Mouse (Mus musculus): Measurements from ENCODE around the gene Trip6. TPM values are rescaled to one million over a fixed set of nuclear protein-coding genes. Genes with fewer than 3 reads are reported as not detected.

The Trip6 gene
- polyA plus RNA-seq (2015; fragmentation: Nextera tagmentation; extraction: Ambion mirVana), result 7.5 and 9.2 TPM in 2 replicates

- H3K36me3 ChIP-seq (replicated peaks; ENCODE audit: insufficient read depth, low read length), result peaks cover 15% of the 10 kb centered on the region
- ATAC-seq (peak; percentile 55), DNase-seq (peak; percentile 82)
- H3K9me3 ChIP-seq (ENCODE audit: low read length), result no peaks in the 10 kb centered on the region
- H3K27me3 ChIP-seq (ENCODE audit: insufficient read depth, low read length), result no peaks in the 10 kb centered on the region
- 40% methylated on average over 30 of the region's 30 CpGs for WGBS (ENCODE audit: insufficient replicate concordance)
- peaks cover 25% of the 10 kb centered on the region for H3K4me1 ChIP-seq (ENCODE audit: insufficient read depth)
- peak within 1 kb of the TSS; percentile 63 for H3K4me3 ChIP-seq (ENCODE audit: low read depth, low read length)
- H3K9ac ChIP-seq (replicated peaks), result peak within 1 kb of the TSS; percentile 76
- no peak for TF ChIP-seq CTCF (IDR thresholded peaks at IDR 0.05; ENCODE audit: low read depth)
- no peak for TF ChIP-seq EP300 (IDR thresholded peaks at IDR 0.05; ENCODE audit: low read depth)
- H3K4me2 ChIP-seq (ENCODE audit: low read depth, low read length), result peak within 1 kb of the TSS; percentile 88
- peak within 1 kb of the TSS; percentile 68 for H3K27ac ChIP-seq (ENCODE audit: low read depth)
Observed at GRCm38 (mm10) chr5:137314193-137315083, at the start of gene Trip6. Trip6 (minus strand) TSS chr5:137314404.

GRCm38 (mm10) chr5:137358382-137358781 is 44.2 kb upstream of the Trip6 start:
- H3K4me3 ChIP-seq (ENCODE audit: low read depth, low read length), result no peak overlapping the region
- TF ChIP-seq EP300 (IDR thresholded peaks at IDR 0.05; ENCODE audit: low read depth) (no peak), CTCF (IDR thresholded peaks at IDR 0.05; ENCODE audit: low read depth) (peak; percentile 49)
- ATAC-seq, result no peak
- WGBS (ENCODE audit: insufficient replicate concordance), result 38% methylated on average over 7 of the region's 7 CpGs
- H3K36me3 ChIP-seq (replicated peaks; ENCODE audit: insufficient read depth, low read length), result peaks cover 32% of the 10 kb centered on the region
- H3K27me3 ChIP-seq (ENCODE audit: insufficient read depth, low read length), result no peaks in the 10 kb centered on the region
- H3K27ac ChIP-seq (ENCODE audit: low read depth), result no peak overlapping the region; the same call in 1 of the 2 replicates
- no peaks in the 10 kb centered on the region for H3K9me3 ChIP-seq (ENCODE audit: low read length)
- H3K9ac ChIP-seq (replicated peaks), result no peak overlapping the region
- peak; percentile 25 for DNase-seq
- H3K4me1 ChIP-seq (ENCODE audit: insufficient read depth), result no peaks in the 10 kb centered on the region
- H3K4me2 ChIP-seq (ENCODE audit: low read depth, low read length), result no peak overlapping the region

GRCm38 (mm10) chr5:137354091-137354490 is 39.9 kb upstream of the Trip6 start:
- 73% methylated on average over 17 of the region's 17 CpGs for WGBS (ENCODE audit: insufficient replicate concordance)
- H3K27me3 ChIP-seq (ENCODE audit: insufficient read depth, low read length), result peaks cover 22% of the 10 kb centered on the region
- H3K27ac ChIP-seq (ENCODE audit: low read depth), result no peak overlapping the region
- no peak overlapping the region for H3K9ac ChIP-seq (replicated peaks)
- no peak for ATAC-seq
- no peak overlapping the region for H3K4me2 ChIP-seq (ENCODE audit: low read depth, low read length)
- H3K4me1 ChIP-seq (ENCODE audit: insufficient read depth), result peaks cover 6% of the 10 kb centered on the region; the same call in 1 of the 2 replicates
- DNase-seq, result no peak
- H3K9me3 ChIP-seq (ENCODE audit: low read length), result no peaks in the 10 kb centered on the region
- H3K36me3 ChIP-seq (replicated peaks; ENCODE audit: insufficient read depth, low read length), result peaks cover 7% of the 10 kb centered on the region
- TF ChIP-seq EP300 (IDR thresholded peaks at IDR 0.05; ENCODE audit: low read depth), result no peak
- no peak for TF ChIP-seq CTCF (IDR thresholded peaks at IDR 0.05; ENCODE audit: low read depth)
- no peak overlapping the region for H3K4me3 ChIP-seq (ENCODE audit: low read depth, low read length)

GRCm38 (mm10) chr5:137352011-137352975 is 38.1 kb upstream of the Trip6 start:
- WGBS (ENCODE audit: insufficient replicate concordance), result 37% methylated on average over 16 of the region's 16 CpGs
- H3K27ac ChIP-seq (ENCODE audit: low read depth), result peak overlapping the region; percentile 40; the same call in 1 of the 2 replicates
- DNase-seq, result no peak
- H3K4me2 ChIP-seq (ENCODE audit: low read depth, low read length), result peak overlapping the region; percentile 74
- no peaks in the 10 kb centered on the region for H3K9me3 ChIP-seq (ENCODE audit: low read length)
- TF ChIP-seq EP300 (IDR thresholded peaks at IDR 0.05; ENCODE audit: low read depth) (no peak), CTCF (IDR thresholded peaks at IDR 0.05; ENCODE audit: low read depth) (no peak)
- peak overlapping the region; percentile 59 for H3K4me3 ChIP-seq (ENCODE audit: low read depth, low read length)
- peaks cover 4% of the 10 kb centered on the region for H3K36me3 ChIP-seq (replicated peaks; ENCODE audit: insufficient read depth, low read length)
- H3K9ac ChIP-seq (replicated peaks), result peak overlapping the region; percentile 74; the same call in 1 of the 2 replicates
- peaks cover 6% of the 10 kb centered on the region; the same call in 1 of the 2 replicates for H3K4me1 ChIP-seq (ENCODE audit: insufficient read depth)
- ATAC-seq, result no peak
- H3K27me3 ChIP-seq (ENCODE audit: insufficient read depth, low read length), result peaks cover 37% of the 10 kb centered on the region

GRCm38 (mm10) chr5:137351394-137351793 is 37.2 kb upstream of the Trip6 start:
- H3K36me3 ChIP-seq (replicated peaks; ENCODE audit: insufficient read depth, low read length), result peaks cover 3% of the 10 kb centered on the region; the same call in 1 of the 2 replicates
- WGBS (ENCODE audit: insufficient replicate concordance), result 47% methylated on average over 4 of the region's 4 CpGs
- H3K9me3 ChIP-seq (ENCODE audit: low read length), result no peaks in the 10 kb centered on the region
- peaks cover 13% of the 10 kb centered on the region for H3K4me1 ChIP-seq (ENCODE audit: insufficient read depth)
- H3K27ac ChIP-seq (ENCODE audit: low read depth), result peak overlapping the region; percentile 40; the same call in 1 of the 2 replicates
- no peak for TF ChIP-seq CTCF (IDR thresholded peaks at IDR 0.05; ENCODE audit: low read depth)
- no peak for TF ChIP-seq EP300 (IDR thresholded peaks at IDR 0.05; ENCODE audit: low read depth)
- peak overlapping the region; percentile 59 for H3K4me3 ChIP-seq (ENCODE audit: low read depth, low read length)
- H3K9ac ChIP-seq (replicated peaks), result peak overlapping the region; percentile 74; the same call in 1 of the 2 replicates
- ATAC-seq, result no peak
- no peak for DNase-seq
- H3K27me3 ChIP-seq (ENCODE audit: insufficient read depth, low read length), result peaks cover 37% of the 10 kb centered on the region
- peak overlapping the region; percentile 74 for H3K4me2 ChIP-seq (ENCODE audit: low read depth, low read length)
